Mouse (Mus musculus) spleen, adult 2 months (tissue): ENCODE data around the gene Pdlim1. TPM values are rescaled to one million over a fixed set of nuclear protein-coding genes. Genes with fewer than 3 reads are reported as not detected.

Source experiments
- DNase-seq, 2 experiments: peaks; one replicate each; pipeline versions ENCODE4 v3.0.0 to v3.0.0-alpha.2; 2012 to 2021; ENCODE audit warnings: low spot score in 2 of 2, low read depth in 1 of 2
- H3K27ac ChIP-seq: fragments of 200-500 bp; 2 replicates; pipeline ENCODE4 v1.5.1; 2012; ENCODE audit warnings: low read length, inconsistent platforms; ENCODE audit not compliant: insufficient read depth
- H3K27me3 ChIP-seq: fragments of 200-500 bp; 2 replicates; pipeline ENCODE4 v1.6.1; 2012; ENCODE audit warnings: mild to moderate bottlenecking, moderate library complexity, low read length, inconsistent platforms; ENCODE audit not compliant: control insufficient read depth, insufficient read depth
- H3K36me3 ChIP-seq: fragments of 200-500 bp; 2 replicates; pipeline ENCODE4 v1.6.1; 2012; ENCODE audit warnings: mild to moderate bottlenecking, low read length, inconsistent platforms; ENCODE audit not compliant: control insufficient read depth, insufficient read depth
- H3K4me1 ChIP-seq: fragments of 200-500 bp; 2 replicates; pipeline ENCODE4 v1.6.1; 2011; ENCODE audit warnings: inconsistent platforms; ENCODE audit not compliant: control insufficient read depth, insufficient read depth, insufficient read length
- H3K4me3 ChIP-seq: fragments of 200-500 bp; 2 replicates; pipeline ENCODE4 v1.5.1; 2011; ENCODE audit warnings: mild to moderate bottlenecking, inconsistent platforms; ENCODE audit not compliant: insufficient read depth, insufficient read length; ENCODE audit errors: extremely low read depth
- CTCF ChIP-seq: fragments of 200-500 bp; IDR thresholded peaks from 2 replicates; pipeline ENCODE4 v1.5.1; 2011; ENCODE audit warnings: mild to moderate bottlenecking, inconsistent platforms; ENCODE audit not compliant: insufficient read depth, insufficient read length, insufficient replicate concordance; ENCODE audit errors: extremely low read depth
- POLR2A ChIP-seq: fragments of 200-500 bp; IDR thresholded peaks from 2 replicates; pipeline ENCODE4 v1.6.1; 2011; ENCODE audit warnings: low read depth, low read length, inconsistent platforms
- WGBS: fragments of 180-500 bp; shearing (Covaris S2); methylation state at CpG from one replicate; pipeline ENCODE4 v1.1.7; 2018; 5-methylcytosine and 5-hydroxymethylcytosine counted together
- polyA plus RNA-seq: library from polyadenylated mRNA; depleted of rRNA; stranded (reverse); fragments of >200 nt; gene quantifications from 2 replicates; pipeline ENCODE4 v1.2.3, GENCODE M21; 2012; rRNA removed

Gene Pdlim1
- 41.4 and 43.7 TPM in 2 replicates for polyA plus RNA-seq

DNA sequence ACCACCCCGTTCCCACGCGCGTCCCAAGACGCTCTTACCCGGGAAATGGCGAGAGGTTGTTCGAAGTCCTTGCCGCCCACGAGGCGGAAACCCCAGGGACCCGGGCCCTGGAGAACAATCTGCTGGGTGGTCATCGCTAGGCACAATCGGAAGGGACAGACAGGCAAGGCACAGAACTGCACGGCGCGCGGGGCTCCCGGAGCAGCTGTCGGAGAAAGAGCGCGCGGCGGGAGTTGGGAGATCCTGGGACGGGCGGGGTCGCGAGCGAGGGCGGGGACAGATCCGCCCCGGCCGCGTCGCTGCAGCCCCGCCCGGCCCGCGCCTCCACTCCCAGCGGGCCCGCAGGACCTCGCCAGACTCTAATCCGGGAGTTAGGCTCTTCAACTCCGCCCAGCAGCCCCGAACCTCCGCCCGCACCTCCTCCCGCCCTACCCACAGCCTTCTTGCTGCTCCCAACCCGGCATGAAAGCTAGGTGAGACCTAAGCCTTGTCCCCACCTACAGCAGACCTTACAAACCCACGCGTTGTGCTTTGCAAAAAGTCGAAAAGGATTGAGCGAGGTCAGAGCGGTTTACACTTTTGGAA, at the start of gene Pdlim1:
Gene Pdlim1 (minus strand): TSS at position 535 of the 585 bp plus-strand sequence.
- peak within 1 kb of the TSS; percentile 64 for H3K27ac ChIP-seq
- under 1% methylated on average over 54 of the region's 54 CpGs for WGBS

GRCm38 (mm10) chr19:40319199-40319598, 47.6 kb upstream of the Pdlim1 start:
- H3K27ac ChIP-seq, result no peak overlapping the region
- no peak overlapping the region for H3K4me3 ChIP-seq
- no peaks in the 10 kb centered on the region for H3K27me3 ChIP-seq
- no peak for DNase-seq
- H3K36me3 ChIP-seq, result no peaks in the 10 kb centered on the region
- TF ChIP-seq CTCF (no peak), POLR2A (no peak)
- 88% methylated on average over 3 of the region's 3 CpGs for WGBS
- H3K4me1 ChIP-seq, result no peaks in the 10 kb centered on the region

More for the DNA sequence above, at the start of gene Pdlim1:
- peak within 1 kb of the TSS; percentile 79 for H3K4me3 ChIP-seq
- DNase-seq, result peak; percentile 29 to 38
- TF ChIP-seq POLR2A (no peak; the same call in 1 of the 2 replicates), CTCF (no peak)
- H3K36me3 ChIP-seq, result no peaks in the 10 kb centered on the region
- H3K27me3 ChIP-seq, result no peaks in the 10 kb centered on the region
- peaks cover 17% of the 10 kb centered on the region for H3K4me1 ChIP-seq

DNA sequence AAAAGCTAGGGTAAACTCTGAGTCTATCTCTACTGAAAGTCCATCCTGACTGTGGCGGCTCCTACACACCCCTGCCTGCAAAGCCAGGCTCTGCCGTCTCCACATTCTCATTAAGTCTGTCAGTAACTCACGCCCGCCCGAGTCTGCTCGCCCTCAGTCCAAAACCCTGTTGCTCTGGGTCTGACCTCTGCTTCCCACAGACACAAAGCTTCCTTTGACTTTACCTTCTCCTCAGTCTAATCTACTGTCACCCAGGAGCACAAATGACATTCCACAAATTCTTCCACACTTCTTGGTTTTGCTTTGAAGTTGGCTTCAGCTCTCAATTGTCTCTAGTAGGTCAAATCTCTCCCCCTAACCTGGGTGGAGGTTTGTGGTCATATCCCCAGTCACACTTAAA, 46.9 kb upstream of the Pdlim1 start:
- Histone ChIP-seq H3K27me3 (no peaks in the 10 kb centered on the region), H3K4me1 (no peaks in the 10 kb centered on the region), H3K4me3 (no peak overlapping the region), H3K36me3 (no peaks in the 10 kb centered on the region), H3K27ac (no peak overlapping the region)
- TF ChIP-seq POLR2A, result no peak
- WGBS, result 96% methylated on average over 6 of the region's 6 CpGs
- no peak for DNase-seq

DNA sequence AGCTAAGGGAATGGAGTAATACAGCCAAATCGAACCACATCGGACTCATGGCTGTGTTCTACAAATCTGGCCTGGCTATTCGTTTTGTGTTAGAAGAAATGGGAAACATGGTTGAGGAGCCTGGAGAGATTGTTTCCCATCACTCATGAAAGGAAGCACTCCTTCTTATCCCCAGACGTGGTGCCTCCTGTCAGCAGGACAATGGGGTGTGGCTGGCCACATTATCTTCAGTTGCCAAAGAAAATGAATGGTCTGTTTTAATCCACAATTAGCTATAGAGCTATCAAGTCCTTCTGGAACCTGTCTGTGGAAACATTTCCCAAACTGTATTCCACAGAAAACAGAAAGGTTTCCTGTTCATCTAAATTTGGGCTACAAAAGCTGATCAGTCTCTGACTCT, 45.4 kb upstream of the Pdlim1 start:
- no peak for DNase-seq
- WGBS, result 87% methylated on average over 4 of the region's 4 CpGs
- Histone ChIP-seq H3K27ac (no peak overlapping the region), H3K4me1 (no peaks in the 10 kb centered on the region), H3K36me3 (no peaks in the 10 kb centered on the region), H3K4me3 (no peak overlapping the region), H3K27me3 (no peaks in the 10 kb centered on the region)
- TF ChIP-seq POLR2A, result no peak
- no peak for TF ChIP-seq CTCF

DNA sequence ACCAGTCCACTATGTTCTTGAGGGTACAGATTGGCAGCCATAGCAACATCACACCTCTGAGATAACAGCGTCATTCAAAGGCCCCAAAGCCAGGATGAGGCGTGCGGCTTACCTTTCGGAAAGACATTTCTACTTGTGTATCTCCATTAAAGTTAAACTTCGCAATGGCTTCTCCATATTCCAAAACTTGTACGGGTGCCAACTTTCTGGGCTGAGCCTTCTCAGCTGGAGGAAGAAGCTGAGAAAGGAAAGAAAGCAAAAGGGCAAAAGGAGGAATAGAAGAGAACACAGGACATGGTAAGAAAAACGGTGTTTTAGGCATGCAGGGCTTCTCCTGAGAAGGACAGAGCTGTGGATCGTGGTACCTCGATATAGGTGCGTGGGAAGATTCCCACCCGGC, 42.6 kb upstream of the Pdlim1 start:
- no peaks in the 10 kb centered on the region for H3K4me1 ChIP-seq
- WGBS, result 93% methylated on average over 11 of the region's 11 CpGs
- H3K27me3 ChIP-seq, result no peaks in the 10 kb centered on the region
- no peak overlapping the region for H3K27ac ChIP-seq
- H3K4me3 ChIP-seq, result no peak overlapping the region
- no peaks in the 10 kb centered on the region for H3K36me3 ChIP-seq
- no peak for DNase-seq
- no peak for TF ChIP-seq POLR2A
- no peak for TF ChIP-seq CTCF

- WGBS, result 98% methylated on average over 8 of the region's 8 CpGs
- H3K4me3 ChIP-seq, result no peak overlapping the region
- no peaks in the 10 kb centered on the region for H3K4me1 ChIP-seq
- TF ChIP-seq POLR2A (no peak), CTCF (no peak)
- no peaks in the 10 kb centered on the region for H3K27me3 ChIP-seq
- H3K27ac ChIP-seq, result no peak overlapping the region
- H3K36me3 ChIP-seq, result no peaks in the 10 kb centered on the region
- DNase-seq, result no peak
Observed at GRCm38 (mm10) chr19:40311631-40312030, 40.0 kb upstream of the Pdlim1 start.

GRCm38 (mm10) chr19:40310410-40311130, 38.9 kb upstream of the Pdlim1 start:
- 89% methylated on average over 15 of the region's 15 CpGs for WGBS
- no peak for DNase-seq

More at GRCm38 (mm10) chr19:40310410-40311130, 38.9 kb upstream of the Pdlim1 start:
- Histone ChIP-seq H3K36me3 (no peaks in the 10 kb centered on the region), H3K4me1 (no peaks in the 10 kb centered on the region), H3K27me3 (no peaks in the 10 kb centered on the region), H3K27ac (no peak overlapping the region), H3K4me3 (no peak overlapping the region)
- TF ChIP-seq CTCF (no peak), POLR2A (no peak)
